Mouse (Mus musculus): ENCODE results near the gene Senp8. TPM values are rescaled to one million over a fixed set of nuclear protein-coding genes. Genes with fewer than 3 reads are reported as not detected.
"Not testable (repeated sequence)": the region's sequence is repeated elsewhere in the genome, so short reads cannot be mapped to it uniquely, and the experiment has no call there.

Gene Senp8
- 11.0 and 14.2 TPM in 2 replicates for polyA plus RNA-seq (2016; fragmentation: Nextera tagmentation; extraction: Ambion mirVana)

DNA sequence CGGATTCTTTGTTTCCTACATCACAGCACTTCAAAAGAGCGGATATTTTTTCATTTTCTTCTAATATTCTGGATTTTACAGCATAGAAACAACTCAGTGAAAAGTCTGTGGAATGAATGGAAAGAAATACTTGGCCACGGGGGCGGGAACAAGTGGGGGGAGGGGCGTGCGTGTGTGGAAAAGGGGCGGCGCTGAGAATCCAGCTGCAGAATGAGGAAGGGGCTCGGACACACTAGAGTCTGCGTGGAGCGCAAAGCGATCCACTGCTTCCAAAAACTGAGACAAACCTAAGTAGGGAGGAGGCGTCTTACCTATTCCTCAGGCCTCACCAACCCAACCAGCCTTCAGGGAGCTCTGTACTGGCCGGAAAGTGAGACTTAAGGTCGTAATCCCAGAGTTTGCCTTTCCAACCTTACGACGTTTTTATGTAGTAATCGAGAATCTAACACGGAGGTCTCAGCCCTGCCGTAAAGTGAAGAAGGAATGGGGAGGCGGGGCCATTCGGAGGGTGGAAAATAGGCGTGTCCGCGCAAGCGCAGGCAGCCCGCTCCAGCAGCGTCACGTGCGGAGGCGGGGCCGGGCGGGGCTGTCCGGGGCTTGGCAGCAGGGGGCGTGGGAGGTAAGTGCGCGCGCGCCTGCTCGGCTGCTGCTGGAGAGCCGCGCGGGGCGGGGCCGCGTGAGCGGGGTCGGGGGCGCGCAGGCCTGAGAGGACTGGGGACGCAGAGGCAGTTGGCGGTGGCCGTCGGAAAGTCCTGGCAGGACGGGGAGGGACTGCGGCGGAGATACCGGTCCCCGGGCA lies at the start of gene Senp8, which contains the start of gene Myo9a:
Gene Senp8, minus strand, starts transcription at position 444 of the 799 bp plus-strand sequence.
Gene Myo9a, plus strand, starts transcription at position 630 of the 799 bp plus-strand sequence.
- no peaks in the 10 kb centered on the region for H3K9me3 ChIP-seq
- peak within 1 kb of the TSS; percentile 94 for H3K27ac ChIP-seq
- peak within 1 kb of the TSS; percentile 86 for H3K4me3 ChIP-seq (replicated peaks)
- peaks cover 7% of the 10 kb centered on the region for H3K4me1 ChIP-seq (replicated peaks)
- WGBS: under 1% methylated on average over 57 of the region's 59 CpGs
- no peaks in the 10 kb centered on the region for H3K27me3 ChIP-seq
- peak; percentile 95 for ATAC-seq (ENCODE audit: insufficient number of reproducible peaks, insufficient read depth, low FRiP score, low TSS enrichment, low read depth)
- H3K36me3 ChIP-seq: no peaks in the 10 kb centered on the region
- H3K4me2 ChIP-seq: peak within 1 kb of the TSS; percentile 71
- peak within 1 kb of the TSS; percentile 85 for H3K9ac ChIP-seq (replicated peaks)

DNA sequence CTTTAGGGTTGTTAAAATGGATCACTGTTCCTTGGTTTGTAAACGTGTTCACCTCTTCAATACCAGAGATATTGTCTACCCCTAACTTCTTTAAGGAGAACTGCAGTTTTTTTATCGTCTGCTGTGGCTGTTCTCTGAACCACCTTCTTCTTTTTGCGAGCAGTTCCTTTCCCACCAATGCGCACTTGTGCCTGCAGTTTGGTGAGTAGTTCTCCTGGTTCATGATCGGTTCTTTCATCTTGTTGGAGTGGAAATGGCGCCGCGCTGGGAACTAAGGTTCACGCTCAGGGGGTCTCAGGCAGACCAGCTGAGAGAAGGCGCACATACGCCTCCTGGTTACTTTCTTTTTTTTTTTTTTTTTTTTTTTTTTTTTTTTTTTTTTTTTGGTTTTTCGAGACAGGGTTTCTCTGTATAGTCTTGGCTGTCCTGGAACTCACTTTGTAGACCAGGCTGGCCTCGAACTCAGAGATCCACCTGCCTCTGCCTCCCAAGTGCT lies 16.5 kb upstream of the Senp8 start:
- H3K9me3 ChIP-seq; H3K4me2 ChIP-seq; H3K27ac ChIP-seq; H3K9ac ChIP-seq (replicated peaks); ATAC-seq (ENCODE audit: insufficient number of reproducible peaks, insufficient read depth, low FRiP score, low TSS enrichment, low read depth); H3K36me3 ChIP-seq; H3K4me1 ChIP-seq (replicated peaks); H3K4me3 ChIP-seq (replicated peaks); H3K27me3 ChIP-seq: not testable (repeated sequence)
- WGBS: 87% methylated on average over 12 of the region's 13 CpGs

DNA sequence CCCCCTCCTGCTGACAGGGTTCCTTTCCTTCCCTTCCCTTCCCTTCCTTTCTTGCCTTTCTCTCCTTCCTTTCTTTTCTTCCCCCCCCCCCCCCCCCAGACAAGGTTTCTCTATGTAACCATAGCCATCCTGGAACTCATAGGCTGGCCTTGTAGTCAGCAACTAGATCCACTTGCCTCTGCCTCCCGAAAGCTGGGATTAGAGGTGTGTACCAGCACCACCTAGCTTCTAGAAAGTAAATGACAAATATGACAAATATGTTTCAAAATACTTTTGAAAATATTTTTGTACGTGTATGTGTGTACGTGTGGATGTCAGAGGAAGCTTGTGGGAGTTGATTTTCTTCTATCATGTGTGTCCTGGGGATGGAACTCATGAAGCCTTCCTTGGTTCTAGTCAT lies 10.0 kb upstream of the Senp8 start:
- Histone ChIP-seq H3K27ac (no peak overlapping the region), H3K4me2 (no peak overlapping the region), H3K4me3 (replicated peaks) (no peak overlapping the region), H3K4me1 (replicated peaks) (no peaks in the 10 kb centered on the region), H3K36me3 (no peaks in the 10 kb centered on the region), H3K9ac (replicated peaks) (no peak overlapping the region), H3K9me3 (no peaks in the 10 kb centered on the region), H3K27me3 (no peaks in the 10 kb centered on the region)
- 88% methylated on average over 3 of the region's 3 CpGs for WGBS
- ATAC-seq (ENCODE audit: insufficient number of reproducible peaks, insufficient read depth, low FRiP score, low TSS enrichment, low read depth): no peak

DNA sequence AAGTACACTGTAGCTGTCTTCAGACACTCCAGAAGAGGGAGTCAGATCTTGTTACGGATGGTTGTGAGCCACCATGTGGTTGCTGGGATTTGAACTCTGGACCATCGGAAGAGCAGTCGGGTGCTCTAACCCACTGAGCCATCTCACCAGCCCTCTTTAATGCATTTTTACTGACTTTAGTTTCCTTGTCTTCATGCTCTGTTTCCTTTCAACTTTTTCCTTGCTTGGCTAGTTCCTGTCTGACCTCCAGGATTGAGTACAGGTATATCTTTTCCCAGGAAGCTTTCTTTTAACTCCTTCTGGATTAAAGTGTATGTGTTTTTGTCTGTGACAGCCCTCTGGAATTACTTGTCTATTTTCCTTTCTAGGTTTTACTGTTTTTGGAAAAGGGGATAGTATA lies 6.5 kb upstream of the Senp8 start:
- not testable (repeated sequence) for H3K9me3 ChIP-seq; H3K4me3 ChIP-seq (replicated peaks); H3K27me3 ChIP-seq; H3K9ac ChIP-seq (replicated peaks); H3K4me2 ChIP-seq; ATAC-seq (ENCODE audit: insufficient number of reproducible peaks, insufficient read depth, low FRiP score, low TSS enrichment, low read depth); H3K27ac ChIP-seq; H3K36me3 ChIP-seq; H3K4me1 ChIP-seq (replicated peaks)
- 88% methylated on average over 3 of the region's 3 CpGs for WGBS

DNA sequence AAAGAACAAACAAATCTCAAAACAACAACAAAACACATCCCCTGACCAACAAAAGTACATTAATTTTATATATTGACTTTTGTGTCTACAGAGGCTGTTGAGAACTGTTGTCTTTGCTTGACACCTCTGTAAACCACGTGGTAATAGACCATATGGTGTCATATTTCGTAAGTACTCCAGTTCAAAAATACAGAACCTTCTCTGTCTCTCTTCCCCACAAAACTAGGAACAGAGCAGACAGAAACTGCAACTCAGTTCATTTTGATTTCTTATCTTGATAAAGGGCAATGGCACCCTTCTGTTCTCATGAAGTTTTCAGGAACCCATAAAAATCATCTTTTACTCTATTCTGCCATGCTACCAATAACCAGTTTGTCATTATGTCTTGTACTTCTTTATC lies 4.7 kb upstream of the Senp8 start:
- H3K9ac ChIP-seq (replicated peaks): no peak overlapping the region
- H3K4me1 ChIP-seq (replicated peaks): peaks cover 4% of the 10 kb centered on the region
- H3K27me3 ChIP-seq: no peaks in the 10 kb centered on the region
- ATAC-seq (ENCODE audit: insufficient number of reproducible peaks, insufficient read depth, low FRiP score, low TSS enrichment, low read depth): no peak
- no peak overlapping the region for H3K4me2 ChIP-seq
- WGBS: 56% methylated on average over 2 of the region's 2 CpGs
- no peaks in the 10 kb centered on the region for H3K9me3 ChIP-seq
- no peaks in the 10 kb centered on the region for H3K36me3 ChIP-seq
- no peak overlapping the region for H3K27ac ChIP-seq
- no peak overlapping the region for H3K4me3 ChIP-seq (replicated peaks)

DNA sequence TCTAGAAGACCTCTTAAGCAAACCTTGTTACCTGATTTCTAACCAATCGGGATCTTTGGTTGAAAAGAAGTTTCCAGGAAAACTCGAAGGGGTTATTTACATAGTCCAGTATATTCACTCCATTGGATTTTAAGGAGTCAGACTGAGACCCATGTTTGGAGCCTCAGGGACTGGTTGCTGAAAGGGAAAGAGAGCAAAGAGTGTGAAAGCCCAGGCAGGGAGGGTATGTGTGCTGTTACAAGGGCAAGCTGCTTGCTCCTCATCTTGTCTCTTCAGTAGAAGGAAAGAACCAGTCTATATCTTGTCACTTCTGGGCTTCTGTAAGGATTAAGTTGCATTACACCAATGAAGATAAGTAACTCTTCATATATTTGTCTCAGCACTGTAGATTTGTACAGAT lies 1.5 kb upstream of the Senp8 start:
- peaks cover 7% of the 10 kb centered on the region for H3K4me1 ChIP-seq (replicated peaks)
- H3K9ac ChIP-seq (replicated peaks): peak overlapping the region; percentile 85
- H3K9me3 ChIP-seq: no peaks in the 10 kb centered on the region
- WGBS: 13% methylated on average over 2 of the region's 2 CpGs
- H3K27ac ChIP-seq: no peak overlapping the region
- H3K4me3 ChIP-seq (replicated peaks): peak overlapping the region; percentile 86
- peak overlapping the region; percentile 71 for H3K4me2 ChIP-seq
- ATAC-seq (ENCODE audit: insufficient number of reproducible peaks, insufficient read depth, low FRiP score, low TSS enrichment, low read depth): no peak
- no peaks in the 10 kb centered on the region for H3K27me3 ChIP-seq
- no peaks in the 10 kb centered on the region for H3K36me3 ChIP-seq

DNA sequence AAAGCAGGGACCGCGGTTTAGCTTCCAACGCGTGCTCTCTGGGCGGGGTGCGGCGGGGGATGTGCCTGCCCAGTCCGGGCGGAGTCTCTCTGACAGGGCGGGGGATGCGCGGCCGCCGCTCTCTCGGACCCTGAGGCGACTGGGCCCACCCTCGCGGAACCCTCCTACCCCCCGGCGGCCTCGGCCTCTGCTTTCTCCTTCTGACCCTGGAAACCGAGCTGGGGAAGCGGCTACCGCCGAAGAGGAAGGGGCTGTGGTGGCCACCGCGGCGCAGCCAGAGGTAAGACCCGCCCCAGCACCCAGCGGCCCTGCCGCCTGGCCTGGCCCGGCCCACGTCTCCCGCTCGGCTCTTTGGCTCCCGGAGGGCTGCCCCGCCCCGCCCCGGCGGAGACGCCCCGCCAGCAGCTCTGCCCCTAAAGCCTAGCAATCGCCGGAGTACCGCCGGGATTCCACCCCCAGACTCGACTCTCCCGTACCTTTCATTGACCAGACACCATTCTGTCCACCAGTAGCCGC lies 614 bp upstream of the Senp8 start:
- peak overlapping the region; percentile 94 for H3K27ac ChIP-seq
- 0% methylated on average over 37 of the region's 49 CpGs for WGBS
- peak overlapping the region; percentile 86 for H3K4me3 ChIP-seq (replicated peaks)
- peaks cover 7% of the 10 kb centered on the region for H3K4me1 ChIP-seq (replicated peaks)
- no peaks in the 10 kb centered on the region for H3K9me3 ChIP-seq
- peak overlapping the region; percentile 71 for H3K4me2 ChIP-seq
- no peaks in the 10 kb centered on the region for H3K36me3 ChIP-seq
- peak; percentile 90 for ATAC-seq (ENCODE audit: insufficient number of reproducible peaks, insufficient read depth, low FRiP score, low TSS enrichment, low read depth)
- no peaks in the 10 kb centered on the region for H3K27me3 ChIP-seq
- peak overlapping the region; percentile 85 for H3K9ac ChIP-seq (replicated peaks)

DNA sequence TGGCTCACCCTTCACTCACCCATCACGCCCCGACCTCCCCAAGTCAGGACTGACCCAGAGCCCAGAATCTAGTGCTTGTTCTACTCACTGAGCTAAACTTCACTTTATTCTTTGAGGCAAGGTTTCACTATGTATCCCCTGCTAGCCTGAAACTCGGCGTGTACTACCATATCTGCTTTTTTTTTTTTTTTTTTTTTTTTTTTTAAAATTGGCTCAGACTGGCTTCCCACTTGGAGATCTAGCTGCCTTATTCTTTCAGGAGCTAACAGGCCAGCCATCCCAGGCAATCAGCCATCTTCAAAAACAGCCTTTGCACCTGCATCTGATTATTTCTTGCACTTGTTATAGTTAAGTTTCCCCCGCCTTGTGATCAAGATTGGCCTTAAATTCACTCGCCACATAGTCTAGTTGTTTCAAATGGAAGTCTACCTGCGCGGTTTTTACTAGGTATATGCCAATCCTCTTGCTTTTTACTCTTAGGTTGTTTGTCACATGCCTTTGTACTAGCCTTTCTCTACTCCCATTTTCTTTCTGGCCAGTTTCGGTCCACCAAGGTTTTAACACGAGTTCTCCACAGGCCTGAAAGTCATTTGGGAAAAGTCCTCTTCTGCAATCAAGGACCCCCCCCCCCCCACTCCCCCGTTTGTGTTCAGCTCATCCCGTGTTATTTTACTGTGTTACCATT lies 787 bp downstream of the Senp8 start:
- Histone ChIP-seq H3K27ac (peak overlapping the region; percentile 94), H3K4me1 (replicated peaks) (peaks cover 7% of the 10 kb centered on the region), H3K27me3 (no peaks in the 10 kb centered on the region), H3K4me3 (replicated peaks) (peak overlapping the region; percentile 86), H3K36me3 (no peaks in the 10 kb centered on the region), H3K9me3 (no peaks in the 10 kb centered on the region), H3K4me2 (peak overlapping the region; percentile 71), H3K9ac (replicated peaks) (peak overlapping the region; percentile 67)
- ATAC-seq (ENCODE audit: insufficient number of reproducible peaks, insufficient read depth, low FRiP score, low TSS enrichment, low read depth): no peak
- 31% methylated on average over 12 of the region's 12 CpGs for WGBS

DNA sequence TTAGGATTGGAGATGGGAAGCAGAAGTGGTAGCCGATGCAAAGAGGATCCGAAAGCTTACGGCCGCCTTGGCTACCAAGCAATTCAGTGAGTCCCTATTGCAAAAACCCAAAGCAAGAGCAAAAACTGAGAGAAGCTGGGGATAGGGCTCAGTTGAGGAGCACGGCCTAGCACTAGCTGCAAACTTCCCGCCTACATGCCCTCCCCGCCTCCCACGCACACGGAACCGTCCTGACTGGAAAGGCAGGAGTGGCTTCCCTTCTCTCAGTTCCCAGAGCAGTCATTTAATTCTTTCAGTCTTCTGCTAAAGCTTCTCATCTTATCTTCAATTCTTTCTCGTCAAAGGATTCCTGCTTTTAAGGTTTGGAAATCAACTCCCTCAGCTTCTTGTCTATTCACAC lies 1.5 kb downstream of the Senp8 start:
- Histone ChIP-seq H3K4me2 (no peak overlapping the region), H3K4me1 (replicated peaks) (peaks cover 7% of the 10 kb centered on the region), H3K9ac (replicated peaks) (no peak overlapping the region), H3K9me3 (no peaks in the 10 kb centered on the region), H3K27ac (no peak overlapping the region), H3K27me3 (no peaks in the 10 kb centered on the region), H3K36me3 (no peaks in the 10 kb centered on the region), H3K4me3 (replicated peaks) (no peak overlapping the region)
- 88% methylated on average over 11 of the region's 11 CpGs for WGBS
- no peak for ATAC-seq (ENCODE audit: insufficient number of reproducible peaks, insufficient read depth, low FRiP score, low TSS enrichment, low read depth)

DNA sequence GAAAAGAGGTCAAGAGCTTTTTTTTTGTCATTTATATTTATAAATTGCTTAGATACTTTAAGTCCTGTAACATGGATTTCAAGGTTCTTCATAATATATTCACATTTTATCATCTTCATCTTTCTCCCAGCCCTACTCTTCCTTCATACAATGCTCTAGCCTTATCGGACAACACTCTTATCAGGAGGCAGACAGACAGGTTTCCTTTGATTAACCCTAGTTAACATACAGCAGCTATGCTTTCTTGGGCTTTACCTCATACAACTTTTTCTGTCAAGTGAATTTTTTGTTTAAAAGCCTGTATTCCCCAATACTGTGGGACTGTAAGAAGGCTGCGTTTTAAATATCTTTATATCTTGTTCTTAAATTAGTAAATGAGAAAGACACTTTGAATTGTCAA lies 2.1 kb downstream of the Senp8 start:
- H3K9me3 ChIP-seq: no peaks in the 10 kb centered on the region
- H3K4me2 ChIP-seq: no peak overlapping the region
- no peak overlapping the region for H3K27ac ChIP-seq
- ATAC-seq (ENCODE audit: insufficient number of reproducible peaks, insufficient read depth, low FRiP score, low TSS enrichment, low read depth): no peak
- whole genome bisulfite sequencing: 93% methylated on average over 2 of the region's 2 CpGs
- no peak overlapping the region for H3K4me3 ChIP-seq (replicated peaks)
- no peaks in the 10 kb centered on the region for H3K36me3 ChIP-seq
- no peak overlapping the region for H3K9ac ChIP-seq (replicated peaks)
- H3K27me3 ChIP-seq: no peaks in the 10 kb centered on the region
- H3K4me1 ChIP-seq (replicated peaks): peaks cover 7% of the 10 kb centered on the region

DNA sequence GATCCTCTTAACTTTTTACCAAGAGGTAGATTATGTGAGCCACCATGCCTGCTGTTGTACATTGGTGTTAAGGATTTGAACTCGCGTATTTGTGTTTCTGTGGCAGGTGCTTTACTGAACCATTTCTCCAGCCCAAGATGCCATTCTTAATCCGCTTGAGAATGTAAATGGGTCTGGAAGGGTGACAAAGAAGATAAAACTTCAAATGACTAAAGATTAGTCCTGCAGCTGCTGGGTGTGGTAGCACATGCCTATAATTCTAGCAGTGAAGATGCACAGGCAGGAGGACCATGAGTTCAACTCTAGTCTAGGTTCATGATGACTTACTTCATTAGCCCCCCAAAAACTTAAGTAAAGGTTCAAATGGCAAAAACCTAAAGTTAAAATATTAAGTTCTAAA lies 6.6 kb downstream of the Senp8 start:
- H3K9me3 ChIP-seq: no peaks in the 10 kb centered on the region
- H3K4me3 ChIP-seq (replicated peaks): no peak overlapping the region
- no peaks in the 10 kb centered on the region for H3K36me3 ChIP-seq
- ATAC-seq (ENCODE audit: insufficient number of reproducible peaks, insufficient read depth, low FRiP score, low TSS enrichment, low read depth): no peak
- no peaks in the 10 kb centered on the region for H3K4me1 ChIP-seq (replicated peaks)
- no peak overlapping the region for H3K9ac ChIP-seq (replicated peaks)
- no peaks in the 10 kb centered on the region for H3K27me3 ChIP-seq
- H3K27ac ChIP-seq: no peak overlapping the region
- WGBS: 92% methylated on average over 3 of the region's 3 CpGs
- no peak overlapping the region for H3K4me2 ChIP-seq
